Mouse (Mus musculus): ENCODE results near the gene Dnmt1.

Dnmt1 gene

Small RNA genes within 50 kb of the gene (microRNA-seq; reads per million reads assigned to microRNA genes)
- 0.57 to 0.62 reads per million in 2 experiments for gene Mir7081
